Mouse (Mus musculus) limb, embryonic 13.5 days (tissue): ENCODE data around the gene Mpped1. TPM values are rescaled to one million over a fixed set of nuclear protein-coding genes. Genes with fewer than 3 reads are reported as not detected.

Source experiments
- ATAC-seq: fragments of 200-750 bp; cut with Nextera tagmentation; 2 replicates; pipeline ENCODE4 v1.8.0; 2017; ENCODE audit warnings: low read depth, moderate number of reproducible peaks, moderate TSS enrichment; ENCODE audit not compliant: low FRiP score
- H3K27ac ChIP-seq: fragments of 300-500 bp; sonication (generic); 2 replicates; pipeline ENCODE4 v1.5.1; 2015; ENCODE audit warnings: inconsistent platforms, mild to moderate bottlenecking, moderate library complexity
- H3K27me3 ChIP-seq: fragments of 300-500 bp; sonication (generic); 2 replicates; pipeline ENCODE4 v1.6.1; 2015; ENCODE audit warnings: mild to moderate bottlenecking, inconsistent platforms
- H3K36me3 ChIP-seq: fragments of 300-500 bp; sonication (generic); 2 replicates; pipeline ENCODE4 v1.6.1; 2015; ENCODE audit warnings: inconsistent platforms, mild to moderate bottlenecking, moderate library complexity
- H3K4me1 ChIP-seq: fragments of 300-500 bp; sonication (generic); 2 replicates; pipeline ENCODE4 v1.6.1; 2015; ENCODE audit warnings: inconsistent platforms
- H3K4me2 ChIP-seq: fragments of 300-500 bp; sonication (generic); replicated peaks from 2 replicates; pipeline ENCODE4 v1.6.1; 2015; ENCODE audit warnings: inconsistent platforms, mild to moderate bottlenecking, moderate library complexity
- H3K4me3 ChIP-seq: fragments of 300-500 bp; sonication (generic); 2 replicates; pipeline ENCODE4 v1.5.1; 2015; ENCODE audit warnings: moderate library complexity, mild to moderate bottlenecking, inconsistent platforms
- H3K9ac ChIP-seq: fragments of 300-500 bp; sonication (generic); 2 replicates; pipeline ENCODE4 v1.6.1; 2015; ENCODE audit warnings: mild to moderate bottlenecking, inconsistent platforms
- H3K9me3 ChIP-seq: fragments of 300-500 bp; sonication (generic); 2 replicates; pipeline ENCODE4 v1.6.1; 2016; ENCODE audit warnings: inconsistent platforms
- WGBS: fragments of 180-500 bp; shearing (Covaris S2); methylation state at CpG from one replicate; pipeline ENCODE4 v1.1.7; 2015; 5-methylcytosine and 5-hydroxymethylcytosine counted together
- polyA plus RNA-seq: library from polyadenylated mRNA; unstranded; fragments of >200 nt; fragmentation: Nextera tagmentation; extraction: Ambion mirVana; gene quantifications from 2 replicates; pipeline ENCODE4 v1.2.1, GENCODE M21; 2015

The Mpped1 gene
- polyA plus RNA-seq, 1 experiment from 2014 or later, result 9.3 TPM

GRCm38 (mm10) chr15:83853400-83853811 is 74.1 kb downstream of the Mpped1 start:
- Histone ChIP-seq H3K36me3 (no peaks in the 10 kb centered on the region), H3K9me3 (no peaks in the 10 kb centered on the region), H3K4me3 (no peak overlapping the region), H3K9ac (no peak overlapping the region), H3K4me1 (no peaks in the 10 kb centered on the region), H3K27ac (no peak overlapping the region), H3K27me3 (no peaks in the 10 kb centered on the region), H3K4me2 (no peak overlapping the region)
- no peak for ATAC-seq
- WGBS, result 71% methylated on average over 5 of the region's 5 CpGs

- H3K9me3 ChIP-seq, result no peaks in the 10 kb centered on the region
- H3K9ac ChIP-seq, result no peak overlapping the region
- H3K4me2 ChIP-seq, result no peak overlapping the region
- no peaks in the 10 kb centered on the region for H3K27me3 ChIP-seq
- 18% methylated on average over 8 of the region's 8 CpGs for WGBS
- no peak overlapping the region for H3K4me3 ChIP-seq
- H3K4me1 ChIP-seq, result no peaks in the 10 kb centered on the region
- ATAC-seq, result no peak
- no peaks in the 10 kb centered on the region for H3K36me3 ChIP-seq
- H3K27ac ChIP-seq, result no peak overlapping the region
Observed at GRCm38 (mm10) chr15:83857129-83857528, 77.9 kb downstream of the Mpped1 start.

- no peak for ATAC-seq
- Histone ChIP-seq H3K4me2 (no peak overlapping the region), H3K9me3 (no peaks in the 10 kb centered on the region), H3K27me3 (peaks cover 7% of the 10 kb centered on the region), H3K9ac (no peak overlapping the region), H3K4me1 (no peaks in the 10 kb centered on the region), H3K4me3 (no peak overlapping the region), H3K27ac (no peak overlapping the region), H3K36me3 (no peaks in the 10 kb centered on the region)
- WGBS, result 83% methylated on average over 5 of the region's 5 CpGs
Observed at GRCm38 (mm10) chr15:83865626-83866025, 86.4 kb downstream of the Mpped1 start.

- Histone ChIP-seq H3K9me3 (no peaks in the 10 kb centered on the region), H3K4me1 (0 out of 2 replicates have a peak, but pooled peaks cover 4% of the 10 kb centered on the region), H3K9ac (no peak overlapping the region), H3K27ac (no peak overlapping the region), H3K27me3 (peaks cover 20% of the 10 kb centered on the region), H3K36me3 (no peaks in the 10 kb centered on the region), H3K4me3 (no peak overlapping the region), H3K4me2 (peak overlapping the region; percentile 29; the same call in 1 of the 2 replicates)
- ATAC-seq, result no peak
- 5% methylated on average over 17 of the region's 17 CpGs for WGBS
Observed at GRCm38 (mm10) chr15:83870936-83871335, 91.7 kb downstream of the Mpped1 start.

- no peak overlapping the region for H3K27ac ChIP-seq
- ATAC-seq, result no peak
- WGBS, result 51% methylated on average over 11 of the region's 11 CpGs
- H3K4me2 ChIP-seq, result no peak overlapping the region
- no peaks in the 10 kb centered on the region for H3K9me3 ChIP-seq
- no peaks in the 10 kb centered on the region for H3K36me3 ChIP-seq
- H3K4me3 ChIP-seq, result no peak overlapping the region
- 0 out of 2 replicates have a peak, but pooled peaks cover 10% of the 10 kb centered on the region for H3K27me3 ChIP-seq
- H3K9ac ChIP-seq, result no peak overlapping the region
- H3K4me1 ChIP-seq, result no peaks in the 10 kb centered on the region
Observed at GRCm38 (mm10) chr15:83877155-83877866, 98.0 kb downstream of the Mpped1 start.

GRCm38 (mm10) chr15:83877898-83878297 is 98.6 kb downstream of the Mpped1 start:
- Histone ChIP-seq H3K4me2 (no peak overlapping the region), H3K27ac (no peak overlapping the region), H3K27me3 (0 out of 2 replicates have a peak, but pooled peaks cover 10% of the 10 kb centered on the region), H3K9ac (no peak overlapping the region), H3K4me3 (no peak overlapping the region), H3K9me3 (no peaks in the 10 kb centered on the region), H3K4me1 (no peaks in the 10 kb centered on the region), H3K36me3 (no peaks in the 10 kb centered on the region)
- 68% methylated on average over 2 of the region's 2 CpGs for WGBS
- ATAC-seq, result no peak

GRCm38 (mm10) chr15:83879845-83880244 is 100.6 kb downstream of the Mpped1 start:
- Histone ChIP-seq H3K9ac (no peak overlapping the region), H3K4me2 (no peak overlapping the region), H3K27me3 (0 out of 2 replicates have a peak, but pooled peaks cover 10% of the 10 kb centered on the region), H3K36me3 (no peaks in the 10 kb centered on the region), H3K9me3 (no peaks in the 10 kb centered on the region), H3K27ac (no peak overlapping the region), H3K4me1 (no peaks in the 10 kb centered on the region), H3K4me3 (no peak overlapping the region)
- no peak for ATAC-seq
- 17% methylated on average over 5 of the region's 5 CpGs for WGBS

- 89% methylated on average over 8 of the region's 8 CpGs for WGBS
- Histone ChIP-seq H3K27ac (no peak overlapping the region), H3K9ac (no peak overlapping the region), H3K4me1 (no peaks in the 10 kb centered on the region), H3K36me3 (no peaks in the 10 kb centered on the region), H3K27me3 (0 out of 2 replicates have a peak, but pooled peaks cover 2% of the 10 kb centered on the region), H3K4me2 (no peak overlapping the region), H3K9me3 (no peaks in the 10 kb centered on the region), H3K4me3 (no peak overlapping the region)
- ATAC-seq, result no peak
Observed at GRCm38 (mm10) chr15:83883821-83884220, 104.6 kb downstream of the Mpped1 start.

- no peak overlapping the region for H3K4me3 ChIP-seq
- no peak overlapping the region for H3K27ac ChIP-seq
- no peaks in the 10 kb centered on the region for H3K4me1 ChIP-seq
- ATAC-seq, result no peak
- H3K9ac ChIP-seq, result no peak overlapping the region
- H3K27me3 ChIP-seq, result 0 out of 2 replicates have a peak, but pooled peaks cover 2% of the 10 kb centered on the region
- no peaks in the 10 kb centered on the region for H3K9me3 ChIP-seq
- no peak overlapping the region for H3K4me2 ChIP-seq
- H3K36me3 ChIP-seq, result no peaks in the 10 kb centered on the region
- WGBS, result 90% methylated on average over 9 of the region's 9 CpGs
Observed at GRCm38 (mm10) chr15:83884291-83884690, 105.0 kb downstream of the Mpped1 start.

- Histone ChIP-seq H3K4me3 (no peak overlapping the region), H3K36me3 (no peaks in the 10 kb centered on the region), H3K27me3 (peaks cover 4% of the 10 kb centered on the region; the same call in 1 of the 2 replicates), H3K9ac (no peak overlapping the region), H3K9me3 (no peaks in the 10 kb centered on the region), H3K27ac (no peak overlapping the region), H3K4me1 (no peaks in the 10 kb centered on the region), H3K4me2 (no peak overlapping the region)
- WGBS, result 84% methylated on average over 15 of the region's 15 CpGs
- ATAC-seq, result no peak
Observed at GRCm38 (mm10) chr15:83892871-83893270, 113.6 kb downstream of the Mpped1 start.

GRCm38 (mm10) chr15:83894261-83894660 is 115.0 kb downstream of the Mpped1 start:
- ATAC-seq, result no peak
- peaks cover 4% of the 10 kb centered on the region; the same call in 1 of the 2 replicates for H3K27me3 ChIP-seq
- H3K36me3 ChIP-seq, result no peaks in the 10 kb centered on the region
- WGBS, result 79% methylated on average over 7 of the region's 7 CpGs
- H3K4me2 ChIP-seq, result no peak overlapping the region
- H3K27ac ChIP-seq, result no peak overlapping the region
- no peak overlapping the region for H3K9ac ChIP-seq
- no peaks in the 10 kb centered on the region for H3K4me1 ChIP-seq
- H3K4me3 ChIP-seq, result no peak overlapping the region
- H3K9me3 ChIP-seq, result no peaks in the 10 kb centered on the region

- H3K4me1 ChIP-seq, result no peaks in the 10 kb centered on the region
- H3K36me3 ChIP-seq, result no peaks in the 10 kb centered on the region
- no peaks in the 10 kb centered on the region for H3K9me3 ChIP-seq
- ATAC-seq, result no peak
- no peak overlapping the region for H3K9ac ChIP-seq
- WGBS, result 39% methylated on average over 9 of the region's 9 CpGs
- H3K4me3 ChIP-seq, result no peak overlapping the region
- H3K4me2 ChIP-seq, result no peak overlapping the region
- H3K27ac ChIP-seq, result no peak overlapping the region
- H3K27me3 ChIP-seq, result peaks cover 4% of the 10 kb centered on the region; the same call in 1 of the 2 replicates
Observed at GRCm38 (mm10) chr15:83896011-83896410, 116.7 kb downstream of the Mpped1 start.

- H3K9me3 ChIP-seq, result no peaks in the 10 kb centered on the region
- no peak overlapping the region for H3K9ac ChIP-seq
- no peaks in the 10 kb centered on the region for H3K36me3 ChIP-seq
- no peak for ATAC-seq
- H3K4me1 ChIP-seq, result no peaks in the 10 kb centered on the region
- 56% methylated on average over 9 of the region's 9 CpGs for WGBS
- no peak overlapping the region for H3K4me2 ChIP-seq
- H3K27me3 ChIP-seq, result peaks cover 4% of the 10 kb centered on the region; the same call in 1 of the 2 replicates
- no peak overlapping the region for H3K4me3 ChIP-seq
- H3K27ac ChIP-seq, result no peak overlapping the region
Observed at GRCm38 (mm10) chr15:83897286-83897685, 118.0 kb downstream of the Mpped1 start.
